8 mouse cellular contexts compared by ENCODE assay signal in the genomic region with DNA sequence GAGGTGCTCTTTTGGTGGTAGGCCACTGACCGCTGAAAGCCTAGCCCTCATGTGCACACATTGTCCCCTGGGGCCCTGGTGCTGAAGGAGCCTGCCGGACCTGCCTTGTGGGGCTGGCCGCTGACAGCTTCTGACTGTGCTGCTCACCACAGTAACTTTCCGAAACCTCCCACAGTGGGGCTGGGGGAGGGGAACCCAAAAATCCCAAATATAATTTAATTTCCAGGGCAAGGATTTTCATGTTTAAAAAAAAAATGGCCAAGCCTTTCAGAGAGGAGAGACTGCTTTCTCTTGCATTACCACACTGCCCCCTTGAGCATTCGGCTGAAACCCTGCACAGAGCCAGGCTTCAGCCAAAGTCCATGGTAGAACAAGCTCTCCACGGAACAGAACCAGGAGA.
DNase-seq lines count a peak whose midpoint lies in the region; TF ChIP-seq lines count a peak whose summit lies in the region.
"Had no signal": no experiment of that assay in that cellular context is flagged by ENCODE, and none has a peak within 500 bp of the region (broad histone marks: within the 10 kb centered on the region; RNA-seq: fewer than 3 reads in every experiment).

No protein-coding gene starts in this region.

- H3K4me3 ChIP-seq in ES-E14 (ENCODE audit: insufficient read depth in 1 of 2, low read depth in 1 of 2, low read length in 2 of 2, poor library complexity in 1 of 2, severe bottlenecking in 1 of 2), result no peak overlapping the region

- no peaks in the 10 kb centered on the region for H3K4me1 ChIP-seq in ES-E14 (ENCODE audit: control insufficient read depth in 2 of 2, insufficient read depth in 2 of 2, low read length in 2 of 2, poor library complexity in 1 of 2)

- no peaks in the 10 kb centered on the region for H3K36me3 ChIP-seq in ES-E14 (ENCODE audit: control insufficient read depth, insufficient read depth, low read length, poor library complexity, severe bottlenecking)

- DNase-seq in ES-E14 (ENCODE audit: low read depth, low spot score) (no peak), NIH3T3 (ENCODE audit: low read depth) (peak; percentile 56)
- DNase-seq in embryo, embryonic 9.5 days (ENCODE audit: extremely low spot score), result peak; percentile 28
- DNase-seq in kidney, adult 8-10 months, result peak; percentile 0 to 41
- DNase-seq in left cerebral cortex, postnatal 36 days (ENCODE audit: low spot score in 2 of 2), result peak; percentile 43 to 45
- peak; percentile 65 for DNase-seq in right cerebral cortex, postnatal 14 days
- no peak for DNase-seq in thymus, postnatal 4 days

- no peaks in the 10 kb centered on the region for H3K9me3 ChIP-seq in ES-E14 (ENCODE audit: control insufficient read depth, insufficient read depth, low read depth, low read length)

- H3K27ac ChIP-seq in ES-E14 (ENCODE audit: insufficient read depth, low read depth, low read length, poor library complexity, severe bottlenecking), result no peak overlapping the region
- H3K27ac ChIP-seq: macrophage had no signal

- no peak overlapping the region for H3K9ac ChIP-seq in ES-E14 (ENCODE audit: insufficient read depth, low read depth, low read length, poor library complexity, severe bottlenecking)

- intact Hi-C loops in left cerebral cortex, postnatal 36 days (cut with DNase I), result loop anchor here (10.0 kb wide), 5 partner anchors 196 to 816 kb away; partner anchors contain the start of gene Nog

- in situ Hi-C loops in ES-E14 (cut with MboI; ENCODE audit: low sequenced_read_pairs in 2 of 2, unreplicated experiment in 2 of 2), result no loop called here

TF ChIP-seq in ES-E14, 5 proteins besides CTCF, POLR2A, EP300 and RAD21:
- no peak for TF ChIP-seq ZC3H11A (IDR thresholded peaks at IDR 0.05; ENCODE audit: borderline replicate concordance, low read depth, low read length)
- TF ChIP-seq MAFK (IDR thresholded peaks at IDR 0.05; ENCODE audit: insufficient read depth, low read depth, low read length), result no peak
- TF ChIP-seq CHD2 (IDR thresholded peaks at IDR 0.05; ENCODE audit: low read depth, low read length), result no peak
- peak; percentile 47; the same call in 1 of the 2 replicates for TF ChIP-seq ZNF384 (IDR thresholded peaks at IDR 0.05; ENCODE audit: low read depth, low read length)
- no peak for TF ChIP-seq HCFC1 (IDR thresholded peaks at IDR 0.05; ENCODE audit: borderline replicate concordance, insufficient read depth, low read length)

Comparison
In these comparisons a context has a peak if more than half of its experiments do, and no peak if none do; other contexts are left out.
1. DNase-seq: peak in NIH3T3 (single experiment), embryo, embryonic 9.5 days (single experiment), kidney, adult 8-10 months (2 of 2), left cerebral cortex, postnatal 36 days (2 of 2) and right cerebral cortex, postnatal 14 days (single experiment); none in ES-E14 (single experiment) and thymus, postnatal 4 days (single experiment).